Mouse (Mus musculus) neural tube, embryonic 11.5 days (tissue): Measurements from ENCODE around the gene Ddit4l. TPM values are rescaled to one million over a fixed set of nuclear protein-coding genes. Genes with fewer than 3 reads are reported as not detected.
"Not testable (repeated sequence)": the region's sequence is repeated elsewhere in the genome, so short reads cannot be mapped to it uniquely, and the experiment has no call there.

Source experiments
- ATAC-seq: fragments of 200-750 bp; cut with Nextera tagmentation; 2 replicates; pipeline ENCODE4 v1.8.0; 2017; ENCODE audit warnings: moderate number of reproducible peaks, mild to moderate bottlenecking, moderate TSS enrichment, moderate library complexity; ENCODE audit not compliant: insufficient read depth, low FRiP score, low TSS enrichment
- DNase-seq: peaks from one replicate; pipeline ENCODE4 v3.0.0-alpha.2; 2015; ENCODE audit warnings: low spot score
- H3K27ac ChIP-seq: fragments of 300-500 bp; sonication (generic); 2 replicates; pipeline ENCODE4 v1.5.1; 2014; ENCODE audit warnings: low read depth, mild to moderate bottlenecking, low read length
- H3K27me3 ChIP-seq: fragments of 300-500 bp; sonication (generic); 2 replicates; pipeline ENCODE4 v1.6.1; 2014; ENCODE audit warnings: mild to moderate bottlenecking, low read length, mixed read lengths; ENCODE audit not compliant: control insufficient read depth, insufficient read depth
- H3K36me3 ChIP-seq: fragments of 300-500 bp; sonication (generic); 2 replicates; pipeline ENCODE4 v1.6.1; 2014; ENCODE audit warnings: mild to moderate bottlenecking, low read length, moderate library complexity, mixed read lengths; ENCODE audit not compliant: control insufficient read depth, insufficient read depth
- H3K4me1 ChIP-seq: fragments of 300-500 bp; sonication (generic); 2 replicates; pipeline ENCODE4 v1.6.1; 2014; ENCODE audit warnings: low read length, mixed read lengths; ENCODE audit not compliant: control insufficient read depth, insufficient read depth
- H3K4me2 ChIP-seq: fragments of 300-500 bp; sonication (generic); 2 replicates; pipeline ENCODE4 v1.6.1; 2014; ENCODE audit warnings: low read depth, mild to moderate bottlenecking, moderate library complexity
- H3K4me3 ChIP-seq: fragments of 300-500 bp; sonication (generic); 2 replicates; pipeline ENCODE4 v1.5.1; 2014; ENCODE audit warnings: low read depth, low read length
- H3K9ac ChIP-seq: fragments of 300-500 bp; sonication (generic); 2 replicates; pipeline ENCODE4 v1.6.1; 2014; ENCODE audit warnings: mild to moderate bottlenecking, low read length
- H3K9me3 ChIP-seq: fragments of 300-500 bp; sonication (generic); 2 replicates; pipeline ENCODE4 v1.6.1; 2016; ENCODE audit warnings: low read length; ENCODE audit not compliant: control insufficient read depth
- WGBS: fragments of 180-500 bp; shearing (Covaris S2); extraction: QIAGEN DNeasy Blood & Tissue Kit; methylation state at CpG from one replicate; pipeline ENCODE4 v1.1.7; 2014; 5-methylcytosine and 5-hydroxymethylcytosine counted together
- polyA plus RNA-seq: library from polyadenylated mRNA; unstranded; fragments of >200 nt; fragmentation: Nextera tagmentation; extraction: Ambion mirVana; gene quantifications from 2 replicates; pipeline ENCODE4 v1.2.1, GENCODE M21; 2014

The Ddit4l gene
- polyA plus RNA-seq, result 9.0 and 12.4 TPM in 2 replicates

- H3K27me3 ChIP-seq, DNase-seq, H3K4me1 ChIP-seq, H3K36me3 ChIP-seq, H3K9me3 ChIP-seq, ATAC-seq, H3K4me3 ChIP-seq, H3K4me2 ChIP-seq, H3K27ac ChIP-seq, H3K9ac ChIP-seq: not testable (repeated sequence)
- WGBS, result 92% methylated on average over 3 of the region's 3 CpGs
Observed at GRCm38 (mm10) chr3:137621312-137621711, at the start of gene Ddit4l. Gene Ddit4l (plus strand): TSS chr3:137621612.

GRCm38 (mm10) chr3:137576146-137576545 is 45.3 kb upstream of the Ddit4l start:
- Histone ChIP-seq H3K4me2 (no peak overlapping the region), H3K27ac (no peak overlapping the region), H3K4me1 (no peaks in the 10 kb centered on the region), H3K4me3 (no peak overlapping the region), H3K36me3 (no peaks in the 10 kb centered on the region), H3K9me3 (no peaks in the 10 kb centered on the region), H3K9ac (no peak overlapping the region), H3K27me3 (no peaks in the 10 kb centered on the region)
- DNase-seq (no peak), ATAC-seq (no peak)
- 83% methylated on average over 4 of the region's 4 CpGs for WGBS

- Histone ChIP-seq H3K4me1 (no peaks in the 10 kb centered on the region), H3K9me3 (no peaks in the 10 kb centered on the region), H3K27ac (no peak overlapping the region), H3K27me3 (no peaks in the 10 kb centered on the region), H3K4me2 (no peak overlapping the region), H3K9ac (no peak overlapping the region), H3K4me3 (no peak overlapping the region), H3K36me3 (no peaks in the 10 kb centered on the region)
- ATAC-seq, result no peak
- no peak for DNase-seq
- WGBS, result 89% methylated on average over 5 of the region's 5 CpGs
Observed at GRCm38 (mm10) chr3:137586376-137586969, 34.9 kb upstream of the Ddit4l start.

GRCm38 (mm10) chr3:137589811-137590210 is 31.6 kb upstream of the Ddit4l start:
- Histone ChIP-seq H3K27me3 (no peaks in the 10 kb centered on the region), H3K4me1 (no peaks in the 10 kb centered on the region), H3K9me3 (no peaks in the 10 kb centered on the region), H3K9ac (no peak overlapping the region), H3K4me2 (no peak overlapping the region), H3K36me3 (no peaks in the 10 kb centered on the region), H3K4me3 (no peak overlapping the region), H3K27ac (no peak overlapping the region)
- 82% methylated on average over 4 of the region's 4 CpGs for WGBS
- DNase-seq (no peak), ATAC-seq (no peak)

GRCm38 (mm10) chr3:137594332-137594905 is 27.0 kb upstream of the Ddit4l start:
- ATAC-seq (no peak), DNase-seq (no peak)
- Histone ChIP-seq H3K9me3 (no peaks in the 10 kb centered on the region), H3K4me2 (no peak overlapping the region), H3K27ac (no peak overlapping the region), H3K4me3 (no peak overlapping the region), H3K9ac (no peak overlapping the region), H3K4me1 (no peaks in the 10 kb centered on the region), H3K36me3 (no peaks in the 10 kb centered on the region), H3K27me3 (no peaks in the 10 kb centered on the region)
- WGBS, result 51% methylated on average over 4 of the region's 4 CpGs

GRCm38 (mm10) chr3:137608918-137609435 is 12.4 kb upstream of the Ddit4l start:
- no peaks in the 10 kb centered on the region for H3K27me3 ChIP-seq
- H3K4me3 ChIP-seq, result no peak overlapping the region
- 57% methylated on average over 1 of the region's 1 CpGs for WGBS
- no peak overlapping the region for H3K27ac ChIP-seq
- no peaks in the 10 kb centered on the region for H3K9me3 ChIP-seq
- no peak for DNase-seq
- no peak for ATAC-seq
- no peaks in the 10 kb centered on the region for H3K4me1 ChIP-seq
- H3K4me2 ChIP-seq, result no peak overlapping the region
- H3K36me3 ChIP-seq, result no peaks in the 10 kb centered on the region
- H3K9ac ChIP-seq, result no peak overlapping the region

DNA sequence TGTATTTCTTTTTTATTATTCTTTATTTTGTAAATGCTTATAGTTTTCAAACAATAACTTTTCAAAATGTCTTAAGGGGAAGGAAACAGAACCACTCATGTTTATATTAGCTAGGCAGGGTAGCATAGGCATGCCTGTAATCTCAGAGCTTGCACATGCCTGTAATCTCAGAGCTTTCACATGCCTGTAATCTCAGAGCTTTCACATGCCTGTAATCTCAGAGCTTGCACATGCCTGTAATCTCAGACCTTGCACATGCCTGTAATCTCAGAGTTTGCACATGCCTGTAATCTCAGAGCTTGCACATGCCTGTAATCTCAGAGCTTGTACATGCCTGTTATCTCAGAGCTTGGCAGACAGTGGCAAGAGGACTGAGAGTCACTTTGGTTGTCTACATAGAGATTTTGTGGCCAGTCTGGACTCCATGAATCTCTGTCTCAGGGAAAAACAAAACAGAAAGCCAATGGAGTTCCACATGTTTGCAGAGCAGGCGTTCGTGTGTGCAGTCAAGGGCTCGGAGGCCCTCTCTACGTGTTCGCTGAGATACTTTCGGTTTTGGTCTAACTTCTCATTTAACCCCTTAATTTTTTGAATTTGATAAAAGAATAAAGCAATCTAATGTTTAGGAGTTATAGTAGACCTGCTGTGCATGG is 10.8 kb upstream of the Ddit4l start:
- DNase-seq (no peak), ATAC-seq (no peak)
- H3K4me3 ChIP-seq, result no peak overlapping the region
- H3K4me2 ChIP-seq, result no peak overlapping the region
- H3K9ac ChIP-seq, result no peak overlapping the region
- no peak overlapping the region for H3K27ac ChIP-seq
- H3K9me3 ChIP-seq, result no peaks in the 10 kb centered on the region
- no peaks in the 10 kb centered on the region for H3K36me3 ChIP-seq
- no peaks in the 10 kb centered on the region for H3K4me1 ChIP-seq
- H3K27me3 ChIP-seq, result no peaks in the 10 kb centered on the region
- WGBS, result 97% methylated on average over 6 of the region's 6 CpGs

- DNase-seq (no peak), ATAC-seq (no peak)
- WGBS, result 76% methylated on average over 4 of the region's 4 CpGs
Observed at GRCm38 (mm10) chr3:137611110-137611857, 10.1 kb upstream of the Ddit4l start.

More at GRCm38 (mm10) chr3:137611110-137611857, 10.1 kb upstream of the Ddit4l start:
- no peaks in the 10 kb centered on the region for H3K4me1 ChIP-seq
- H3K9ac ChIP-seq, result no peak overlapping the region
- no peaks in the 10 kb centered on the region for H3K36me3 ChIP-seq
- H3K27me3 ChIP-seq, result no peaks in the 10 kb centered on the region
- no peak overlapping the region for H3K27ac ChIP-seq
- no peaks in the 10 kb centered on the region for H3K9me3 ChIP-seq
- H3K4me2 ChIP-seq, result no peak overlapping the region
- no peak overlapping the region for H3K4me3 ChIP-seq
